Mouse (Mus musculus) forebrain, embryonic 14.5 days (tissue): ENCODE measurements around the gene Mfsd11. TPM values are rescaled to one million over a fixed set of nuclear protein-coding genes. Genes with fewer than 3 reads are reported as not detected.
A peak's percentile ranks its signal among the peaks of the same experiment; 100 is the strongest.

Source experiments
- ATAC-seq: fragments of 200-750 bp; cut with Nextera tagmentation; 2 replicates; pipeline ENCODE4 v1.8.0; 2017; ENCODE audit warnings: mild to moderate bottlenecking, moderate library complexity
- DNase-seq: peaks from one replicate; pipeline ENCODE4 v3.0.0-alpha.2; 2015; ENCODE audit warnings: low spot score
- H3K27ac ChIP-seq: fragments of 300-500 bp; sonication (generic); 2 replicates; pipeline ENCODE4 v1.5.1; 2014; ENCODE audit warnings: low read depth, mild to moderate bottlenecking, control low read depth, low read length, moderate library complexity
- H3K27me3 ChIP-seq: fragments of 300-500 bp; sonication (generic); replicated peaks from 2 replicates; pipeline ENCODE4 v1.6.1; 2014; ENCODE audit warnings: low read length, control low read depth, mixed read lengths; ENCODE audit not compliant: control insufficient read depth, insufficient read depth
- H3K36me3 ChIP-seq: fragments of 300-500 bp; sonication (generic); 2 replicates; pipeline ENCODE4 v1.6.1; 2014; ENCODE audit warnings: low read length, control low read depth; ENCODE audit not compliant: control insufficient read depth, insufficient read depth
- H3K4me1 ChIP-seq: fragments of 300-500 bp; sonication (generic); 2 replicates; pipeline ENCODE4 v1.6.1; 2014; ENCODE audit warnings: antibody characterized with exemption, low read length, control low read depth; ENCODE audit not compliant: control insufficient read depth, insufficient read depth
- H3K4me2 ChIP-seq: fragments of 300-500 bp; sonication (generic); 2 replicates; pipeline ENCODE4 v1.6.1; 2014; ENCODE audit warnings: mild to moderate bottlenecking, control low read depth, low read length
- H3K4me3 ChIP-seq: fragments of 300-500 bp; sonication (generic); 2 replicates; pipeline ENCODE4 v1.5.1; 2014; ENCODE audit warnings: low read depth, low read length, control low read depth
- H3K9ac ChIP-seq: fragments of 300-500 bp; sonication (generic); 2 replicates; pipeline ENCODE4 v1.6.1; 2014; ENCODE audit warnings: mild to moderate bottlenecking, low read length, control low read depth, moderate library complexity
- H3K9me3 ChIP-seq: fragments of 300-500 bp; sonication (generic); replicated peaks from 2 replicates; pipeline ENCODE4 v1.6.1; 2016; ENCODE audit warnings: low read length, control low read depth, mixed read lengths; ENCODE audit not compliant: control insufficient read depth
- WGBS: fragments of 180-500 bp; shearing (Covaris S2); extraction: QIAGEN DNeasy Blood & Tissue Kit; methylation state at CpG from one replicate; pipeline ENCODE4 v1.1.7; 2014; 5-methylcytosine and 5-hydroxymethylcytosine counted together
- polyA plus RNA-seq: library from polyadenylated mRNA; unstranded; fragments of >200 nt; fragmentation: Nextera tagmentation; extraction: Ambion mirVana; gene quantifications from 2 replicates; pipeline ENCODE4 v1.2.1, GENCODE M21; 2014

Mfsd11 gene
- polyA plus RNA-seq, 1 experiment from 2014 or later = 31.8 TPM

DNA sequence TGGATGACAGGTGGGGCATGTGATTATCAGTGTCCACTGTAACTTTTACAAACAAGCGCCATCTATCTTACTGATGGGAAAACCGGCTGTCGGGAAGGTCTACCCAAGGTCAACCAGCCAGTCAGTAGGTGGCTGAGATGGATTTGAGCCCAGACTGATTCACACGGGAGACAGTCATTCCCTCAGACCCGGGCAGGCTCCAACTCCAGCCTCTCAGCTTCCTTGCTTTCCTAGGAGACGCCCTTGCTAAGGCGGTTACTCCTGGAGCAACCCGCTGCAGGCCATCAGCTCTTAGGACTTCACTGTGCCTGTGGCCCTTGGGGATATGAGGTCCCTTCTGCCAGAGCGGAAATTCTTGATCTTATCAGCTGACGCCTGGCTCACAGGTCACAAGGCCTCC is 12.2 kb downstream of the Mfsd11 start:
- ATAC-seq (no peak), DNase-seq (no peak)
- peaks cover 73% of the 10 kb centered on the region for H3K36me3 ChIP-seq

DNA sequence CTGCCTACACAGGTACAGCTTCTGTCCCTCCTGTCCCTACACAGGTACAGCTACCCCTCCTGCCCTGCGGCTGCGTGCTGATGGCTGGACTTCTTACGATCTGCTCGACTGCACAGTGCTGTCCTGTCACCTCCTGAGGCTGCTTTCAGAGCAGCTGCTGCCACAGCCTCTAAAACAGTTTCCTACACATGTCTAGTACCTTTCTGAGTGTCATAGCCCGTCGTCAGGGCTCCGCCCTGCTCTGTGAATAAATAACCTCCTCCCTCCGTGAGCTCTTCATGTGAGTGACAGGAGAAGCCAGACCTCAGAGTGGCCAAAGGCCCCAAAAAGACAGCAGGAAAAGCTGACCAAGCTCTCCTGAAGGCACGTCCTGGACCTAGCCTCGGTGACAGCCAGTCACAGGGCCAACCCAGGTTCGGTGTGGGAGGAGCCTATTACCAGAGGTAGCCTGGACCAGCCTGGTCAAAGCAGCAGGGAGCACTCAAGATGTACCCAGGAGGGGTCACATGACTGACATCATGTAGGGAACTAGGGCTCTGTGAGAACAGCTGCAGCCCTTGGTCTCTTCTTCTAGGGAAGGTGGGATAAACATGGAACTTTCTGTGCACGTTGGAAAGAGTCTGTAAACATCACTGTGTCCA is 13.8 kb downstream of the Mfsd11 start:
- no peak overlapping the region for H3K4me3 ChIP-seq
- peaks cover 64% of the 10 kb centered on the region for H3K36me3 ChIP-seq
- H3K9me3 ChIP-seq = no peaks in the 10 kb centered on the region
- H3K4me1 ChIP-seq = no peaks in the 10 kb centered on the region
- H3K9ac ChIP-seq = no peak overlapping the region
- no peaks in the 10 kb centered on the region for H3K27me3 ChIP-seq
- no peak for DNase-seq
- H3K27ac ChIP-seq = no peak overlapping the region
- H3K4me2 ChIP-seq = no peak overlapping the region
- WGBS = 84% methylated on average over 12 of the region's 12 CpGs
- ATAC-seq = no peak

More for the DNA sequence above, 12.2 kb downstream of the Mfsd11 start:
- Histone ChIP-seq H3K27me3 (no peaks in the 10 kb centered on the region), H3K9me3 (no peaks in the 10 kb centered on the region), H3K4me2 (no peak overlapping the region), H3K9ac (no peak overlapping the region), H3K4me1 (no peaks in the 10 kb centered on the region), H3K4me3 (no peak overlapping the region), H3K27ac (no peak overlapping the region)
- 88% methylated on average over 10 of the region's 10 CpGs for WGBS

DNA sequence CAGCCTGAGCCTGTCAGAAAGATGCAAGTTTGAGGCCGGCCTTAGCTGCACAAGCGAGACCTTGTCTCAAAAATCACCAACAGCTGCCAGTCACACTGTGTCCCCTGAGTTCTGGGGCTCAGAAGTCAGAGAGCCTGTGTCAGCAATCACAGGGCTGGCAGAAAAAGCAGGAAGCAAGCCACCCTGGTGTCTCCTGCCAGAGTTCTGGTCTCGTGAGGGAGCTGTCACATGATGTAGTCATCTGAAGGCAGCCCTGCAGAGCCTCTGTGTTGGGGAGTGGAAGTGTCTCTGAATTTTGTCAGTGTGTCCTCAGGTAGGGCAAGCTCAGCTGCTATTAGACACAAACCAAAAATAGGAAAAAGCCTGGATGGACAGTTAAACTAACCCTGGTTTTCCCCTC is 15.9 kb downstream of the Mfsd11 start:
- H3K36me3 ChIP-seq = peaks cover 64% of the 10 kb centered on the region
- ATAC-seq (no peak), DNase-seq (no peak)
- 82% methylated on average over 3 of the region's 3 CpGs for WGBS
- H3K27me3 ChIP-seq = no peaks in the 10 kb centered on the region
- no peak overlapping the region for H3K4me3 ChIP-seq
- H3K4me2 ChIP-seq = no peak overlapping the region
- no peaks in the 10 kb centered on the region for H3K9me3 ChIP-seq
- H3K27ac ChIP-seq = no peak overlapping the region
- H3K4me1 ChIP-seq = no peaks in the 10 kb centered on the region
- H3K9ac ChIP-seq = no peak overlapping the region

DNA sequence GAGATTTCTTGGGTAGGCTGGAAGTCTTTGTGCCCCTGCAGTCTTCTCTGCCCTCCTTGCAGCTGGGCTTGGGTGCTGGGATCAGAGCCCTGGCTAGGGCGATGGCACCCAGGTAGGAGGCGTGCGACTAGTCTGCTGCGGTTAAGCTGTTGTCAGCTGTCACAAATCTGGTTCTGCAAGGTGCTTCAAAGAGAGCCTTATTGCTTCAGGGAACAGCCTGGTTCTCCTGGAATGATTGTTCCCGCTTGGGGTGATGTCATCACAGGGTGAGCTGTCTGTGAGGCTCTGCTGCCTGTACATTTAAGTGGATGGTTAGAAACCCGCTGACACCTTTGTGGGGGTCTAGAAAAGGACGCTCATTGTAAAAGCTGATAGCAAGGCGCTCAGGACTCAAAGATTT is 17.0 kb downstream of the Mfsd11 start:
- H3K4me3 ChIP-seq = no peak overlapping the region
- no peaks in the 10 kb centered on the region for H3K4me1 ChIP-seq
- no peak for ATAC-seq
- 92% methylated on average over 8 of the region's 8 CpGs for WGBS
- H3K9ac ChIP-seq = no peak overlapping the region
- no peak overlapping the region for H3K27ac ChIP-seq
- no peak for DNase-seq
- no peak overlapping the region for H3K4me2 ChIP-seq
- peaks cover 65% of the 10 kb centered on the region for H3K36me3 ChIP-seq
- H3K9me3 ChIP-seq = no peaks in the 10 kb centered on the region
- no peaks in the 10 kb centered on the region for H3K27me3 ChIP-seq

DNA sequence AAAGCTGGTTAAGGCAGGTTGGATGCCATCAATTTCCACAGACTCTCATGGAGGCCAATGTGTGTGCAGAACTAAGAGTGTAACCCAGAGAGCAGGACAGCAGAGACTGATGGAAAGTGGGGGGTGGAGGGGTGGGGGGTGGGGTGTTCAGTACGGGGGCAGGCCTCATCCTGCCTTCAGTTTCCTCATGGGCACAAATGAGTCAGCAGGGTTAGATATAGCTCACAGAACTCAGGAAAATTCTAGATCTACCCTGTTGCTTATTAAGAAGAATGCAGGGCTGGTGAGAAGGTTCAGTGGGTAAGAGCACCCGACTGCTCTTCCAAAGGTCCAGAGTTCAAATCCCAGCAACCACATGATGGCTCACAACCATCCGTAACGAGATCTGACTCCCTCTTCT is 17.4 kb downstream of the Mfsd11 start:
- ATAC-seq (no peak), DNase-seq (no peak)
- Histone ChIP-seq H3K4me1 (no peaks in the 10 kb centered on the region), H3K4me3 (no peak overlapping the region), H3K27me3 (no peaks in the 10 kb centered on the region), H3K9ac (no peak overlapping the region), H3K4me2 (no peak overlapping the region), H3K36me3 (peaks cover 65% of the 10 kb centered on the region), H3K27ac (no peak overlapping the region), H3K9me3 (no peaks in the 10 kb centered on the region)
- WGBS = 96% methylated on average over 4 of the region's 4 CpGs

DNA sequence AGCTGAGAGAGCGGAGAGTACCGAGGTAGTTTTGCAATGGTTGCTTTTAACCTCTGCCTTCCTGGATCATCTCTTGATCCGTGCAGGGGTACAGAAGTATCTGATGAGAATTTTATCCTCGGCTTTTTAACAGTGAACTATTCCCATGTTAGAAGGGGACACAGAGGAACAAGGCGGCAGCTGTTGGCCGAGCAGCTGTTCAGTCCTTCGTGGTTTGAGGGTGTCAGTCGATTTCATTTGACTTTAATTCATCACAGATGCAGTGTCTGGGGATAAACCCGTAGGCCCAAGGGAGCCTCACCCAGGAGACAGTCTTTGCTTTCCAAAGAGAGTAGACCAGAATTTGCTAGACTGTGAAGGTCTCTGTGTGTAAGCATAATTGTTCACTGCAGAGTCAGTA is 19.3 kb downstream of the Mfsd11 start:
- peaks cover 56% of the 10 kb centered on the region for H3K36me3 ChIP-seq
- H3K4me2 ChIP-seq = no peak overlapping the region
- H3K27ac ChIP-seq = no peak overlapping the region
- H3K27me3 ChIP-seq = no peaks in the 10 kb centered on the region
- H3K9ac ChIP-seq = no peak overlapping the region
- ATAC-seq (no peak), DNase-seq (no peak)
- H3K4me3 ChIP-seq = no peak overlapping the region
- WGBS = 93% methylated on average over 9 of the region's 9 CpGs
- no peaks in the 10 kb centered on the region for H3K9me3 ChIP-seq
- no peaks in the 10 kb centered on the region for H3K4me1 ChIP-seq

DNA sequence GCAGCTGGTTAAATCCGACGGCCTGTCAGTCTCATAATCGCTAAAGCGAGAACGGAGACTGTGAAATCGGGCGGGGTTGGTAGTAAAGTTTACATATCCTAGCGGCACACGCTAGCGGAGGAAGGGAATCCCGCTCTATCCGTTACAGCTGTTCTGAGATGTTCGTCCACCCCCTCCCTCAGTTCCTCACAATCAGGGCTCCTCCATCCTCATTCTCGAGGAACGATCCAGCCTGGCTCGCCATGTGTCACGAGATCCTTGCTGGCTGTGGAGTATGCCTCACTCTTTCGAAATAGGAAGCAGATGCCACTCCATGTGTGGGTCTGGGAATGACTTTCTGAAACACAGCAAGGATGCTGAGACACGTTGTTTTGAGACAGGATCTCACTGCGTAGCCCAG is 21.7 kb downstream of the Mfsd11 start:
- WGBS = 90% methylated on average over 20 of the region's 20 CpGs
- H3K4me3 ChIP-seq = no peak overlapping the region
- no peak overlapping the region for H3K9ac ChIP-seq
- no peaks in the 10 kb centered on the region for H3K4me1 ChIP-seq
- no peak overlapping the region for H3K27ac ChIP-seq
- H3K4me2 ChIP-seq = no peak overlapping the region
- DNase-seq (no peak), ATAC-seq (no peak)
- H3K36me3 ChIP-seq = peaks cover 45% of the 10 kb centered on the region
- no peaks in the 10 kb centered on the region for H3K27me3 ChIP-seq
- H3K9me3 ChIP-seq = no peaks in the 10 kb centered on the region

DNA sequence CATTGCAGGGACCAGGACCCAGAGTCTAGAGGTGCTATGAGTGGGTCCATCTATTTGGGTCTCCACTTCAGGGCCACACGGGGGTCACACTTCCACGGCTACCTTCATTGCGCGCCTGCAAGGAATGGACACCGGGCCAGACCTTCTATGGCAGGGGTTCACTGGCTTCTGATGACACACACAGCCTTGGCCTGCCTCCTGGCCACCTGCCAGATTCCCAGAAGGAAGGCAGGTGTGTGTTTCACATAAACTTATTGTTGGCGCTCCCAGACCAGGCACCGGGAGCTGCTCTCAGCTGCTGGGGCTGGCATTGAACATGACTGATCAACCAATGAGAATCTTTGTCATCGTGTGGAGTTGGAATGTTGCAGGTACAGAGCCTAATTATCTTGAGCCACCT is 26.2 kb downstream of the Mfsd11 start:
- Histone ChIP-seq H3K9me3 (no peaks in the 10 kb centered on the region), H3K36me3 (peaks cover 18% of the 10 kb centered on the region), H3K4me2 (no peak overlapping the region), H3K4me3 (no peak overlapping the region), H3K27ac (no peak overlapping the region), H3K27me3 (no peaks in the 10 kb centered on the region), H3K9ac (no peak overlapping the region), H3K4me1 (no peaks in the 10 kb centered on the region)
- WGBS = 90% methylated on average over 8 of the region's 8 CpGs
- DNase-seq = no peak
- ATAC-seq = no peak

DNA sequence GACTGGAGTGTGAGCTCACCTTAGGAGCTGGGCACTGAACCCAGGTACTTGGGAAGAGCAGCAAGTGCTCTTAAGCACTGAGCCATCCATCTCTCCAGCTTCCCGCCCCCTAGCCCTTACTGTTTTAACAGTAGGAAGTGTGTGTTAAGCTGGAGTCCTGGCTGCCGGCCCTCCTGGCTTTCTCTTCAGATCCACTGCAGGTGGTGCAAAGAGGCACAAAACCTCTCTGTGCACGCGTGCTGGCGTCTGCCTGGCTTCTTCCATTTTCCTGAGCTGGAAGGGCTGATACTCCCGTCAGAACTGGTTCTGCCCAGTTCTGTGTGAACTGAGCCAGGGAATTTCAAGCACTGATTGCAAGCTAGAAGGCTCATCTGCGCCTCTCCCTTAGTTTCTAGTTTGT is 28.6 kb downstream of the Mfsd11 start:
- no peak for ATAC-seq
- no peaks in the 10 kb centered on the region for H3K36me3 ChIP-seq
- H3K4me2 ChIP-seq = no peak overlapping the region
- H3K27me3 ChIP-seq = no peaks in the 10 kb centered on the region
- no peak overlapping the region for H3K4me3 ChIP-seq
- no peak overlapping the region for H3K27ac ChIP-seq
- DNase-seq = peak; percentile 32
- H3K9me3 ChIP-seq = no peaks in the 10 kb centered on the region
- WGBS = 58% methylated on average over 7 of the region's 7 CpGs
- H3K4me1 ChIP-seq = no peaks in the 10 kb centered on the region
- H3K9ac ChIP-seq = no peak overlapping the region
